Mouse (Mus musculus): ENCODE measurements around the gene Pde10a.

GRCm38 (mm10) chr17:8843941-8844340, 318.8 kb downstream of the Pde10a start:
- TF ChIP-seq CTCF (IDR thresholded peaks at IDR 0.05; ENCODE audit: low read depth) = no peak
- no peak for TF ChIP-seq EP300 (IDR thresholded peaks at IDR 0.05; ENCODE audit: low read depth)

Measured in heart, postnatal 0 days (tissue).